Mouse (Mus musculus): ENCODE data around the gene Ttc7b. TPM values are rescaled to one million over a fixed set of nuclear protein-coding genes. Genes with fewer than 3 reads are reported as not detected.

Gene Ttc7b
- total and polyA plus RNA-seq, 3 experiments: 71.6 to 84.4 (median 82.0) TPM

DNA sequence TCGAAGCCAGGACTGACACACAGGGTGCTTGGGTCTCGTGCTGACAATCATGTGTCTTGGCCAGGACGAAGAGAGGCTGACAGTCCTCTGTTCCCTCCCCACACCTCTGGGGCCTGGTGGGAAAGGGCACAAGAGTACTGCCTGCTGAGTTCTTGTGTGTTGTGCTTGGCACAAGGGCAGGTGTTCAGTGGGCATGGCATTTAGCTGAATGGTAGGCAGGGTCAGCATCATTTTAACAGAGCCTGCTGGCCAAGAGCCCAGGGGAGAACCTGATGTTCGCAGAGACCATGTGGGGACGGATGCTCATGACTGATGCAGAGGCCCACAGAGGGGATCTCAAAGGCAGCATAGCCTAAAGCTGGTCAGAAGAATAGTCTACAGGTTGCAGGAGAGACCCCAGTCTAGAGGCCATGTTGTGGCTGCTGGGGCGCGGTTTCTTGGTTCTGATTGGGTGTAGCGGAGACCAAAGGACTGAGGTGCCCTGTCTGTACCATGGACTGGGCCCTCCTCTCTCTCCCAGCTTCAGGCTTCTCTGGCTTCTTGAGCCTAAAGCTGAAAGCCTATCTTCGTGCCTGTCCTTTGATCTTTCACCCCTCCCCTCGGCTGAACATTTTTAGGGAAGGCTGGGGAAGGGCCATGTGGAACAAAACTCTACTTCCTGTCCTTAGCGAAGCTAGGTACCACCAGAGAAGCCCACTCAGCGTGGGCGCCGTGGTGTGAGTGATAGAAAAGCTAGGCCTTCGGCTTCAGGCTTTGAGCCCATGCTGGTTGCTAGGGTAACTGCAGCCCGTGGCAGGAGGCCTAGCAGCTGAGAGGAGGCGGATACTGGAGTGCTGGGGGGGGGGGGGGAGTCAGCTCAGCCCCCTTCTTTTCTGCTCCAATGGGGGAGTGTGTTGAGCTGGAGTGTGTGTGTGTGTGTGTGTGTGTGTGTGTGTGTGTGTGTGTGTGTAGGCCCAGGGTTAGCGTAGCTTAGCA is 229.6 kb downstream of the Ttc7b start:
- intact Hi-C loops (cut with DNase I): no loop called here
- no peak overlapping the region for H3K4me3 ChIP-seq
- H3K36me3 ChIP-seq (ENCODE audit: control insufficient read depth, insufficient read depth, low read length): no peaks in the 10 kb centered on the region; the same call in 1 of the 2 replicates
- no peak for TF ChIP-seq POLR2A (IDR thresholded peaks at IDR 0.05; ENCODE audit: insufficient read depth, low read depth, low read length)
- TF ChIP-seq CTCF (IDR thresholded peaks at IDR 0.05): no peak
- no peak for TF ChIP-seq EP300 (IDR thresholded peaks at IDR 0.05; ENCODE audit: insufficient read depth, low read depth, low read length)
- DNase-seq: no peak
- WGBS: 63% methylated on average over 18 of the region's 18 CpGs
- peaks cover 26% of the 10 kb centered on the region for H3K4me1 ChIP-seq (ENCODE audit: control insufficient read depth, insufficient read depth, low read length)
- no peaks in the 10 kb centered on the region for H3K79me2 ChIP-seq (replicated peaks; ENCODE audit: control insufficient read depth, insufficient read depth, low read length)
- no peaks in the 10 kb centered on the region for H3K27me3 ChIP-seq (ENCODE audit: control insufficient read depth, insufficient read depth, low read length)
- no peak overlapping the region for H3K9ac ChIP-seq (ENCODE audit: low read depth, low read length)
- H3K27ac ChIP-seq: peak overlapping the region; percentile 36; the same call in 1 of the 2 replicates

DNA sequence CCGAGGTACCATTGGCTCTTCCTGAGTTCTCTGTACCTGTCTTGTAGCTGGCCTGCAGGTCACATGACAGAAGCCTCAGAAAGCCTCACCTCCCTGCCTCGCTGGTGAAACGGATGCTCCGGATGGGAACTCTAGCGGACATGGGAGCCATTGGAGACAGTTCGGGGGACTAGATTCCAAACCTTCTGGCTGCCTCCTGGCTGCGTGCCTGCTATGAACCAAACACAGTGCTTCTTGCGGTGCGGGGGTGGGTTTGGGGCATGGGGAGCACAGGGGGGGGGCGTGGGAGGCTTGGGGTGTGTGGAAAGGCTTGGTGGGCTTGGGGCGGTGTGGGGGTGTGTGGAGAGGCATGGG is 230.5 kb downstream of the Ttc7b start:
- TF ChIP-seq EP300 (IDR thresholded peaks at IDR 0.05; ENCODE audit: insufficient read depth, low read depth, low read length) (no peak), CTCF (IDR thresholded peaks at IDR 0.05) (no peak), POLR2A (IDR thresholded peaks at IDR 0.05; ENCODE audit: insufficient read depth, low read depth, low read length) (no peak)
- H3K79me2 ChIP-seq (replicated peaks; ENCODE audit: control insufficient read depth, insufficient read depth, low read length): no peaks in the 10 kb centered on the region
- H3K4me1 ChIP-seq (ENCODE audit: control insufficient read depth, insufficient read depth, low read length): peaks cover 26% of the 10 kb centered on the region
- intact Hi-C loops (cut with DNase I): no loop called here
- H3K9ac ChIP-seq (ENCODE audit: low read depth, low read length): no peak overlapping the region
- H3K36me3 ChIP-seq (ENCODE audit: control insufficient read depth, insufficient read depth, low read length): no peaks in the 10 kb centered on the region; the same call in 1 of the 2 replicates
- peak in 1 of 2 experiments; percentile 31 for DNase-seq
- WGBS: 38% methylated on average over 11 of the region's 11 CpGs
- no peaks in the 10 kb centered on the region for H3K27me3 ChIP-seq (ENCODE audit: control insufficient read depth, insufficient read depth, low read length)
- H3K4me3 ChIP-seq: no peak overlapping the region
- peak overlapping the region; percentile 70 for H3K27ac ChIP-seq

DNA sequence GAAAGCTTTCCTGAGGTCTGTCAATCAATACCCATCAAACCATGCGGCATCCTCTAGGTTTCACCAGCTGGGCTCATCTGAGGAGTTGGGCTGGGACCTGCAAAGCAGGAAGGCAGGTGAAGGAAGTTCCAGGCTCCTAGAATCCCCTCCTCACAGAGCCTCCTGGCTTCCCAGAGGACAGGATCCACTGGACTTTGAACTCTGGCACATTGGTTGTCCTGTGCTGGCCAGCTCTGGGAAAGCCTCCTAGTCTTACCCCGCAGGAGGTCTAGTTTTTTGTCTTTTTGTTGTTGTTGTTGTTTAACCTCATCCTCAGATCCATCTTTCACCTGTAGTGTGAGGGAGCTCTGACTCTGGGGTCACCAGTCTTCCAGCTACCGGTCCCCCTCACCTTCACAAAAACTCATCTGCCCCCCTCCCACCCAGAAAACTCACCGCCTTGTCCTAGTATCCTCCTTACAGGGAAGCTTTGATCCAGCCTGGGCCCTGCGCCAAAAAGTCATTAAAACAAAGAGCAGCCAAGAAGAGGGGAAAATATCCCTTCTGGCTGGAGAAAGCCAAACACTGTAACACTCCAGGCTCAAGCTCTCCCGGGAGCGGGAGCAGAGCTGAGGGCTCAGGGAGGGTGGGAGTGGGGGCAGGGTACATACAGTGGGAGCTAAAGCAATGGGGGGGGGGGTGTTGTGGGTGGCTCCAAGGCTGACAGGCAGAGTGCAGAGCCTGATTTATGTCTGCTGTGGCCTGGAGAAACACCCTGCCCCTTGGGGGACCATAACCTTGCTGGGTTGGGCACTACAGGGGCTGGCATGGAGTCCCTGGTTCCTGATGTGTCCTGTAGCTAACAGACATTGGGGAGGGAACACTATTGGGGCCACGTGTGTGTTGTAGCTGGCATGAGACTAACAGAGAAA is 231.1 kb downstream of the Ttc7b start:
- H3K4me3 ChIP-seq: no peak overlapping the region
- peak overlapping the region; percentile 70 for H3K27ac ChIP-seq
- H3K79me2 ChIP-seq (replicated peaks; ENCODE audit: control insufficient read depth, insufficient read depth, low read length): no peaks in the 10 kb centered on the region
- H3K27me3 ChIP-seq (ENCODE audit: control insufficient read depth, insufficient read depth, low read length): no peaks in the 10 kb centered on the region
- intact Hi-C loops (cut with DNase I): no loop called here
- no peak overlapping the region for H3K9ac ChIP-seq (ENCODE audit: low read depth, low read length)
- WGBS: 20% methylated on average over 8 of the region's 8 CpGs
- H3K36me3 ChIP-seq (ENCODE audit: control insufficient read depth, insufficient read depth, low read length): no peaks in the 10 kb centered on the region; the same call in 1 of the 2 replicates
- peaks cover 26% of the 10 kb centered on the region for H3K4me1 ChIP-seq (ENCODE audit: control insufficient read depth, insufficient read depth, low read length)
- TF ChIP-seq CTCF (IDR thresholded peaks at IDR 0.05) (no peak), POLR2A (IDR thresholded peaks at IDR 0.05; ENCODE audit: insufficient read depth, low read depth, low read length) (no peak), EP300 (IDR thresholded peaks at IDR 0.05; ENCODE audit: insufficient read depth, low read depth, low read length) (0 out of 2 replicates have a peak, but pooled peaks have one; percentile 31)
- peak; percentile 82 to 86 for DNase-seq

DNA sequence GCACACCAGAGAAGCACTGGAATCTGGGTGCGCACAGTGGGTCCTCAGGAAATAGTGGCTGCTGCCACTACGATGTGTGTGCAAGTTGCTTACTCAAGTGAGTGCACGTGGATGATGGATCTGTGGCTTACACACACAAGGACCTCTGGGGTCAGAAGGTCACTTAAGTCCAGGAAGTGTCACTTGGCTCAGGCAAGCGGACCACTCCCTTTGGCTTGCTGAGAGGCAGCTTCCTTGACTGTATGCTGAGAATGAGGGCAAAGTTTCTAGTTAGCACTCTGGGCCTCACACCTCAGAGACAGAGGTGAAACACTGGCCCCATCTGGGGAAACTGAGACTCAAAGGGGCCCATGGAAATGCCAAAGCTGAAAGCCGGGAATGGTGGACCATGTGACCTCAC is 232.6 kb downstream of the Ttc7b start:
- no peaks in the 10 kb centered on the region for H3K36me3 ChIP-seq (ENCODE audit: control insufficient read depth, insufficient read depth, low read length)
- TF ChIP-seq POLR2A (IDR thresholded peaks at IDR 0.05; ENCODE audit: insufficient read depth, low read depth, low read length) (no peak), EP300 (IDR thresholded peaks at IDR 0.05; ENCODE audit: insufficient read depth, low read depth, low read length) (peak; percentile 87; the same call in 1 of the 2 replicates)
- H3K9ac ChIP-seq (ENCODE audit: low read depth, low read length): no peak overlapping the region
- H3K27ac ChIP-seq: peak overlapping the region; percentile 59
- H3K79me2 ChIP-seq (replicated peaks; ENCODE audit: control insufficient read depth, insufficient read depth, low read length): no peaks in the 10 kb centered on the region
- DNase-seq: peak in 1 of 2 experiments; percentile 56
- no peak overlapping the region for H3K4me3 ChIP-seq
- intact Hi-C loops (cut with DNase I): no loop called here
- WGBS: 58% methylated on average over 5 of the region's 5 CpGs
- H3K27me3 ChIP-seq (ENCODE audit: control insufficient read depth, insufficient read depth, low read length): no peaks in the 10 kb centered on the region
- H3K4me1 ChIP-seq (ENCODE audit: control insufficient read depth, insufficient read depth, low read length): peaks cover 20% of the 10 kb centered on the region

DNA sequence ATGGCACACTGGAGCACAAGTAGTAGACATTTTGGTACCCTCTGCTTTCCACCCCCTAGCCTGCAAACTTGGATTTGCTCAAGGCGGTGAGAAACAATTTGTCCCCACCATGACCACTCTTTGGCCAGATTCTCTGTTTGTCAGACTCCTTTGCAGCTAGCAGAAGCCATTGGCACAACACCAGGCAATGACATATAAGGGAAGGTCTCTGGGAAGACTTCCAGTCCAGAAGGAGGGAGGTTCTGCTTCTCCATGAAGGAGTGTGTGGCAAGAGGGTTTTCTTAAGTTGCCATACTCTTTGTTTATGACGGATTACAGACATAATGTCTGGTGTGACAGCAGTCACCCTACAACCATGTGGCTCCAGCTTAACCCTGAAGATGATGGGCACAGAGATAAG is 233.1 kb downstream of the Ttc7b start:
- Histone ChIP-seq H3K4me1 (ENCODE audit: control insufficient read depth, insufficient read depth, low read length) (peaks cover 23% of the 10 kb centered on the region), H3K36me3 (ENCODE audit: control insufficient read depth, insufficient read depth, low read length) (no peaks in the 10 kb centered on the region), H3K9ac (ENCODE audit: low read depth, low read length) (no peak overlapping the region), H3K79me2 (replicated peaks; ENCODE audit: control insufficient read depth, insufficient read depth, low read length) (no peaks in the 10 kb centered on the region), H3K27me3 (ENCODE audit: control insufficient read depth, insufficient read depth, low read length) (no peaks in the 10 kb centered on the region), H3K27ac (peak overlapping the region; percentile 59), H3K4me3 (no peak overlapping the region)
- DNase-seq: no peak
- intact Hi-C loops (cut with DNase I): loop anchor here (2.0 kb wide), 1 partner anchor 17 kb away; no protein-coding TSS in a partner anchor
- TF ChIP-seq EP300 (IDR thresholded peaks at IDR 0.05; ENCODE audit: insufficient read depth, low read depth, low read length) (no peak), POLR2A (IDR thresholded peaks at IDR 0.05; ENCODE audit: insufficient read depth, low read depth, low read length) (no peak), CTCF (IDR thresholded peaks at IDR 0.05) (no peak)
- 71% methylated on average over 2 of the region's 2 CpGs for WGBS

All from heart, adult 2 months (tissue).